Mouse (Mus musculus) liver, embryonic 11.5 days (tissue): ENCODE data around the gene Zfp990. TPM values are rescaled to one million over a fixed set of nuclear protein-coding genes. Genes with fewer than 3 reads are reported as not detected.
A peak's percentile ranks its signal among the peaks of the same experiment; 100 is the strongest.
"Not testable (repeated sequence)": the region's sequence is repeated elsewhere in the genome, so short reads cannot be mapped to it uniquely, and the experiment has no call there.

Experiments used
- ATAC-seq: fragments of 200-750 bp; cut with Nextera tagmentation; replicated peaks from 2 replicates; pipeline ENCODE4 v1.8.0; 2017; ENCODE audit warnings: moderate number of reproducible peaks, mild to moderate bottlenecking, moderate TSS enrichment, moderate library complexity; ENCODE audit not compliant: low FRiP score
- DNase-seq: peaks from one replicate; pipeline ENCODE4 v3.0.0-alpha.2; 2017; ENCODE audit warnings: low spot score
- H3K27ac ChIP-seq: fragments of 300-500 bp; sonication (generic); 2 replicates; pipeline ENCODE4 v1.5.1; 2014; ENCODE audit warnings: mild to moderate bottlenecking, low read depth, low read length, control low read depth
- H3K27me3 ChIP-seq: fragments of 300-500 bp; sonication (generic); replicated peaks from 2 replicates; pipeline ENCODE4 v1.6.1; 2014; ENCODE audit warnings: low read length, mixed read lengths; ENCODE audit not compliant: control insufficient read depth, insufficient read depth
- H3K36me3 ChIP-seq: fragments of 300-500 bp; sonication (generic); 2 replicates; pipeline ENCODE4 v1.6.1; 2014; ENCODE audit warnings: mild to moderate bottlenecking, low read length, moderate library complexity, mixed read lengths; ENCODE audit not compliant: control insufficient read depth, insufficient read depth
- H3K4me1 ChIP-seq: fragments of 300-500 bp; sonication (generic); replicated peaks from 2 replicates; pipeline ENCODE4 v1.6.1; 2014; ENCODE audit warnings: low read length, mixed read lengths; ENCODE audit not compliant: control insufficient read depth, insufficient read depth
- H3K4me2 ChIP-seq: fragments of 300-500 bp; sonication (generic); 2 replicates; pipeline ENCODE4 v1.6.1; 2014; ENCODE audit warnings: mild to moderate bottlenecking, control low read depth, moderate library complexity
- H3K4me3 ChIP-seq: fragments of 300-500 bp; sonication (generic); 2 replicates; pipeline ENCODE4 v1.5.1; 2014; ENCODE audit warnings: low read depth, low read length, control low read depth
- H3K9ac ChIP-seq: fragments of 300-500 bp; sonication (generic); 2 replicates; pipeline ENCODE4 v1.6.1; 2014; ENCODE audit warnings: low read depth, low read length, control low read depth
- H3K9me3 ChIP-seq: fragments of 300-500 bp; sonication (generic); 2 replicates; pipeline ENCODE4 v1.6.1; 2016; ENCODE audit warnings: low read length, inconsistent platforms, mixed read lengths; ENCODE audit not compliant: control insufficient read depth
- WGBS: fragments of 180-500 bp; shearing (Covaris S2); extraction: QIAGEN DNeasy Blood & Tissue Kit; methylation state at CpG from one replicate; pipeline ENCODE4 v1.1.7; 2014; 5-methylcytosine and 5-hydroxymethylcytosine counted together
- polyA plus RNA-seq: library from polyadenylated mRNA; unstranded; fragments of >200 nt; fragmentation: Nextera tagmentation; extraction: Ambion mirVana; gene quantifications from 2 replicates; pipeline ENCODE4 v1.2.1, GENCODE M21; 2014

The Zfp990 gene
- polyA plus RNA-seq, 1 experiment from 2014 or later = 0.12 TPM

GRCm38 (mm10) chr4:145515776-145516565 lies 5.4 kb downstream of the Zfp990 start:
- 66% methylated on average over 4 of the region's 4 CpGs for WGBS
- not testable (repeated sequence) for H3K27me3 ChIP-seq, H3K4me2 ChIP-seq, H3K9me3 ChIP-seq, H3K4me3 ChIP-seq, H3K36me3 ChIP-seq, ATAC-seq, DNase-seq, H3K9ac ChIP-seq, H3K4me1 ChIP-seq, H3K27ac ChIP-seq

DNA sequence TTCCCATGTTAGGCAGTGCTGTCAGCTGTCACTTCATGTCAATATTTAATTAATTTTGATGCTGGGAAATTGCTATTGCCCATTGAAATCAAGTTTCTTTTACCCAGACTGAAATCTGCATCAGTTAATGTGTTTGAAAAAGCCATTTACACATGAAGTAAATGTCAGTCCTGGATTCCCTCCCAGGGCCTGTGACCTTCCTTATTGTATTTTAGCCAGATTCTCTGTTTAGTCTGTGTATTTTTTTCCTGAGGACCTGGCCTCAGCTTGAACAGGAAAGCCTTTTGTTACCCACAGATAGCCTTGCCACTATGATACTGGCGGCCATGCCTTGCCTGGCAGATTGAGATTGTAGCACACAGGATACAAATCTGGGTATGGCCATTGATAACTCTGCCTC lies 6.8 kb downstream of the Zfp990 start:
- H3K9ac ChIP-seq, H3K36me3 ChIP-seq, H3K4me1 ChIP-seq, H3K9me3 ChIP-seq, H3K4me3 ChIP-seq, ATAC-seq, DNase-seq, H3K27me3 ChIP-seq, H3K4me2 ChIP-seq, H3K27ac ChIP-seq: not testable (repeated sequence)
- WGBS = 50% methylated on average over 1 of the region's 1 CpGs

DNA sequence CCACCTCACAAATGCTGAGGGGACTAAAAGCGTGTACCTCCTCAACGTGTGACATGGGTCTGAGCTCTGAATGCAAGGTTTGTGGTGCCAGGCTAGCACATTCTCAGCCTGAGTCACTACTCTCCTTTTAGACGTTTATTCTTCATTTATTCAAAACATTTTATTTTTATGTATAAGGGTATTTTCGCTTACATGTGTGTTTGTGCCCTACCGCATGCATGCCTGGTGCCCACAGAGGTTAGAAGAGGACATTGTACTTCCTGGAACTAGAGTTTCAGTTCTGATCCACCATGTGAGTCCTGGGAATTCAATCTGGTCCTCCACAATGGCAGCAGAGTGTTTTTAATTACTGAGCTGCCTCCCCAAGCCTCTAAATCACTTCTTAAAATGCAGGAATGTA lies 33.3 kb downstream of the Zfp990 start:
- not testable (repeated sequence) for H3K27me3 ChIP-seq, H3K9ac ChIP-seq, H3K36me3 ChIP-seq, H3K4me3 ChIP-seq, H3K4me2 ChIP-seq, H3K9me3 ChIP-seq, H3K27ac ChIP-seq, H3K4me1 ChIP-seq, DNase-seq, ATAC-seq
- WGBS = 72% methylated on average over 5 of the region's 5 CpGs

DNA sequence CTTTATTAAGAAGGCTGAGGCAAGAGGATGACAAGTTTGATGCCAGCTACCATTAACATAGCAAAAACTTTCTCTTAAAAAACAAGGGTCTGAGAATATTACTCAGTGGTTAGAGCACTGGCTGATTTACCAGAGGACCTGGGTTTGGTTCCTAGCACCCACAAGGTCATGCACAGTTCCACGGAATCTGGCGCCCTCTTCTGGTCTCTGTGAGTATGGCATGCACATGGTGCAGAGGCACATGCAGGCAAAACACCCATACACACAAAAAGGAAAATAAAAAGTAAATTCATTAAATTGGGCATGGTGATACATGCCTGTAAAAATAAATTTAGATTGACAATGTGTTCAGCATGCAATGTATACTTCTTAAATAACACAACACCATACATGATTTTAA lies 34.5 kb downstream of the Zfp990 start:
- WGBS = 20% methylated on average over 2 of the region's 2 CpGs
- not testable (repeated sequence) for ATAC-seq

DNA sequence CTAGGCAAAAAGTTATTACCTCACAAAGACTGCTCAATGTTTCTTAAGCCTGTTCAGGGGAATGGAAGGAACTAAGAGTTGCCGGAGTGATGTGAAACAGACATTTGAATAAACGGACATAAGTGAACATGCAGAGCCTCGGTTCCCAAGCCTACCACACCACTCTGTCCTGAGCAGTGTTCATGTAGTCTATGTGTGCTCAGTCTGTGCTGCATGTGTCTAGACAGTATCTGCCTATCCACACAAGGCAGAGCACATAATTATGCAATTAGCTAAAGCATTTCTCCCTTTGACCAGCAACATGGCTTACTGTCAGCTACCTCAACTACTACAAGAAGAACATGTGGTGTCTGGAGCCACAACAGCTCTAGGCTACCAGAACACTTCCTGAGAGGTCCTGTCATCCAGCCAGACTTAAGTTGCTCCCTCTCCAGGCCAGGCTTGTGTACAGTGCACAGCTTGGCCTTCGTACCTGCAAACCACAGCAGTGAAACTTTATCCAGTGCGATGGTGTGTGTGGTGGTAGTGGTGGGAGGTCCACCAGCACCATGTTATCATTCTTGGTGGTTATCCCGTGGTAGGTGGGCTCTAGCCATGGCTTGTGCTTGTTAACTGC lies 35.3 kb downstream of the Zfp990 start:
- WGBS = 69% methylated on average over 6 of the region's 6 CpGs
- not testable (repeated sequence) for H3K36me3 ChIP-seq, H3K27ac ChIP-seq, H3K9ac ChIP-seq, H3K4me3 ChIP-seq, H3K27me3 ChIP-seq, H3K9me3 ChIP-seq, H3K4me1 ChIP-seq, H3K4me2 ChIP-seq, DNase-seq, ATAC-seq

More for the DNA sequence above, 34.5 kb downstream of the Zfp990 start:
- DNase-seq, H3K27me3 ChIP-seq, H3K4me2 ChIP-seq, H3K9ac ChIP-seq, H3K27ac ChIP-seq, H3K9me3 ChIP-seq, H3K4me1 ChIP-seq, H3K36me3 ChIP-seq, H3K4me3 ChIP-seq: not testable (repeated sequence)

DNA sequence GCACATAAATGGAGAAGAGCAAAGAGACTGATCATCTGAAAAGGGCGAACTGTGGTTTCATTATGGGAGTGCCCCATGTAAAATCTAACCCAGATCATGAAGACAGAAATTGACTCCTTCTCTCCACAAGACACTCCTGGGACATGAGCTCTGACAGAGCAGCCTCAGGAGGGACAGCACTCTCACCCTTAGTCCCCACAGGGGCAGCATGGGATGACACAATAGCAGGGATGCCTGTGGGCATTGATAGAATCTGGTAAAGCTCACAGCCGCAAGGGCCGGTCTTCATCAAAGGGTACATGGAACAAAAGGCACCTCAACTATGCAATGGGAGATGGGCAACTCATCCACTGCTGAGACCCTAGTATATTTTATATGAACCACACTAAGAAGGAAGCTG lies 35.9 kb downstream of the Zfp990 start:
- not testable (repeated sequence) for H3K27ac ChIP-seq, DNase-seq, H3K36me3 ChIP-seq, H3K9ac ChIP-seq, H3K9me3 ChIP-seq, H3K4me1 ChIP-seq, H3K4me3 ChIP-seq, H3K4me2 ChIP-seq, H3K27me3 ChIP-seq
- peak; percentile 58 for ATAC-seq
- 80% methylated on average over 3 of the region's 3 CpGs for WGBS

- no peaks in the 10 kb centered on the region for H3K4me1 ChIP-seq
- no peak for ATAC-seq
- no peak overlapping the region for H3K4me2 ChIP-seq
- WGBS = 61% methylated on average over 1 of the region's 1 CpGs
- H3K27ac ChIP-seq = no peak overlapping the region
- H3K27me3 ChIP-seq = no peaks in the 10 kb centered on the region
- DNase-seq = no peak
- H3K9me3 ChIP-seq = peaks cover 2% of the 10 kb centered on the region; the same call in 1 of the 2 replicates
- no peaks in the 10 kb centered on the region for H3K36me3 ChIP-seq
- no peak overlapping the region for H3K9ac ChIP-seq
- no peak overlapping the region for H3K4me3 ChIP-seq
Measured at GRCm38 (mm10) chr4:145556680-145557079, 46.1 kb downstream of the Zfp990 start.

DNA sequence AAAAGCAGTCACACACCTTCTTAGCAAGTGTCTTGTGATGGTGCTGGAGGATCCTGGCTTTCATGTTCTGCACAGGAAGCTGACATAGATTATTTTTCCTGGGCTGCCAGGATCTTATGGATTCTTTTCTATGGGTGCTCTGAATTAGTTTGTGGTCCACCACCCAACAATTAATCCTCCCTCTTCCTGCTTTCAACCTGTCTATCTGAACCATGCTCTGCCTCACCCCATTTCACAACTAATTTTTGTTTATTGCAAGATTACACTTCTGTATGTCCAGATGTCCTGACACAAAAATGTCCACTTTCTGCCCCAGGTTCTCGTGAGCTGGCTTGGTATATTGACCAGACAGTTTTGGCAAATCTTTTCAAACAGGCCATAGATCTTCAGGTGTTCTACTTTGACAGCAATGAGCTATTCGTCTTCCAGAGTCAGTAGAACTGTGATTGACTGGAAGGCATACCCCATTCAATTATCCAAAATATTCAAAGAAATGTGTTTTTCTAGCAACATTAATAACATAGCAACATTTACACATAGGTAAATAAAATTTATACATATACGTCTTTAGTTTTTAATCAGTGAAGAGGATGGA lies 49.0 kb downstream of the Zfp990 start:
- no peaks in the 10 kb centered on the region for H3K27me3 ChIP-seq
- H3K9ac ChIP-seq = no peak overlapping the region
- H3K4me1 ChIP-seq = no peaks in the 10 kb centered on the region
- no peaks in the 10 kb centered on the region for H3K36me3 ChIP-seq
- H3K4me3 ChIP-seq = no peak overlapping the region
- no peak overlapping the region for H3K27ac ChIP-seq
- 36% methylated on average over 3 of the region's 3 CpGs for WGBS
- 0 out of 2 replicates have a peak, but pooled peaks cover 2% of the 10 kb centered on the region for H3K9me3 ChIP-seq
- ATAC-seq (no peak), DNase-seq (no peak)
- no peak overlapping the region for H3K4me2 ChIP-seq
